ENCODE assay signal across 23 mouse cellular contexts in genomic region chr8:86484244-86484643, GRCm38 (mm10).
"Had no signal": no experiment of that assay in that cellular context is flagged by ENCODE, and none has a peak within 500 bp of the region (broad histone marks: within the 10 kb centered on the region; RNA-seq: fewer than 3 reads in every experiment).

No protein-coding gene starts in this region.

- H3K27me3 ChIP-seq: heart, embryonic 12.5 days; hindbrain, embryonic 12.5 days; intestine, embryonic 15.5 days; limb, embryonic 12.5 days; liver, embryonic 12.5 days had no signal

- H3K4me2 ChIP-seq: heart, embryonic 12.5 days; hindbrain, embryonic 12.5 days; hindbrain, embryonic 14.5 days; intestine, embryonic 15.5 days; limb, embryonic 12.5 days; liver, embryonic 12.5 days had no signal

- H3K9ac ChIP-seq: heart, embryonic 12.5 days; hindbrain, embryonic 12.5 days; hindbrain, embryonic 14.5 days; intestine, embryonic 15.5 days; limb, embryonic 12.5 days; liver, embryonic 12.5 days had no signal

- H3K27ac ChIP-seq: gastrocnemius, adult 2 months; heart, embryonic 10.5 days; hindbrain, embryonic 10.5 days; hindbrain, embryonic 12.5 days; hindbrain, embryonic 14.5 days; intestine, embryonic 15.5 days; layer of hippocampus, adult 2 months; left cerebral cortex, adult 2 months; limb, embryonic 10.5 days; limb, embryonic 12.5 days; liver, embryonic 12.5 days had no signal

- H3K36me3 ChIP-seq: heart, embryonic 10.5 days; heart, embryonic 12.5 days; hindbrain, embryonic 10.5 days; hindbrain, embryonic 12.5 days; intestine, embryonic 15.5 days; limb, embryonic 10.5 days; limb, embryonic 12.5 days; liver, embryonic 12.5 days had no signal

- H3K9me3 ChIP-seq: heart, embryonic 10.5 days; heart, embryonic 12.5 days; hindbrain, embryonic 10.5 days; hindbrain, embryonic 12.5 days; intestine, embryonic 15.5 days; limb, embryonic 10.5 days; limb, embryonic 12.5 days; liver, embryonic 12.5 days had no signal

- ATAC-seq: hindbrain, embryonic 16.5 days; inflammation-experienced regulatory T-cells, adult 6 months; intestine, embryonic 15.5 days; intestine, postnatal 0 days; liver, embryonic 12.5 days had no signal

- DNase-seq: gastrocnemius, adult 2 months; gastrocnemius, postnatal 10 days; gastrocnemius, postnatal 25 days; heart, postnatal 10 days; heart, postnatal 4 days; kidney, adult 18-20 months; kidney, adult 8-10 months; kidney, postnatal 25 days; liver had no signal

- H3K4me3 ChIP-seq: gastrocnemius, adult 2 months; heart, embryonic 10.5 days; heart, embryonic 12.5 days; hindbrain, embryonic 10.5 days; hindbrain, embryonic 12.5 days; intestine, embryonic 15.5 days; layer of hippocampus, adult 2 months; left cerebral cortex, adult 2 months; limb, embryonic 10.5 days; limb, embryonic 12.5 days; liver, embryonic 12.5 days had no signal

- H3K4me1 ChIP-seq: heart, embryonic 10.5 days; heart, embryonic 12.5 days; hindbrain, embryonic 10.5 days; hindbrain, embryonic 12.5 days; intestine, embryonic 15.5 days; limb, embryonic 10.5 days; limb, embryonic 12.5 days; liver, embryonic 12.5 days had no signal
